Mouse (Mus musculus) G1E (cell line): ENCODE measurements around the gene 2510009E07Rik.

Experiments
- CTCF ChIP-seq: IDR thresholded peaks from 2 replicates; pipeline ENCODE4 v1.5.1; 2012; ENCODE audit warnings: low read depth, low read length, inconsistent platforms, mixed read lengths
- GATA1 ChIP-seq: IDR thresholded peaks from 2 replicates; pipeline ENCODE4 v1.6.1; 2012; ENCODE audit warnings: borderline replicate concordance, low read length, inconsistent platforms, mixed read lengths
- GATA2 ChIP-seq: IDR thresholded peaks from 2 replicates; pipeline ENCODE4 v1.6.1; 2012; ENCODE audit warnings: low read depth, low read length, inconsistent platforms, borderline replicate concordance
- POLR2AphosphoS5 ChIP-seq: IDR thresholded peaks from 2 replicates; pipeline ENCODE4 v1.6.1; 2012; ENCODE audit warnings: low read depth, low read length, inconsistent platforms; ENCODE audit not compliant: insufficient replicate concordance

DNA sequence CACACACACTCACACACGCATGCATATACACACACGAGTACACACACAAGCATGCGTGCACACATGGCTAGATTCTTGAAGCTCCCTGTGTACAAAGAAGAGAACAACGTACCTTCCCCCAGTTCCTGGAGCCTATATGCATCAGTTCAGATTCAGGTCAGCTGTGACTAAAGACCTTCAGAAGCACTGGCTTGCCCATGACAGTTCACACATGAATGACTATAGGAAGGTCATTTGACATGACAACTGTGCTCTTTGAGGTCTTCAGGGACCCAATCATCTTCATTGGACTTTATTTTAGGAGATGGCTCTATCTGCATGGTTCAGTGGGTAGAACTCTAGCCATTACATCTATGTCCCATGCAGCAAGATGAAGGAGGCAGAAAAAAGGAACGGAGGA is 48.4 kb upstream of the 2510009E07Rik start:
- TF ChIP-seq CTCF (no peak), GATA1 (no peak), GATA2 (no peak), POLR2AphosphoS5 (no peak)
